Mouse (Mus musculus) ES-E14 (cell line): ENCODE data around the gene Ddx39.

Experiments
- CHD2 ChIP-seq: IDR thresholded peaks from 2 replicates; pipeline ENCODE4 v1.6.1; 2014; ENCODE audit warnings: mild to moderate bottlenecking, low read depth, low read length, inconsistent platforms
- MAFK ChIP-seq: IDR thresholded peaks from 2 replicates; pipeline ENCODE4 v1.6.1; 2014; ENCODE audit warnings: mild to moderate bottlenecking, low read depth, low read length, inconsistent platforms; ENCODE audit not compliant: insufficient read depth

DNA sequence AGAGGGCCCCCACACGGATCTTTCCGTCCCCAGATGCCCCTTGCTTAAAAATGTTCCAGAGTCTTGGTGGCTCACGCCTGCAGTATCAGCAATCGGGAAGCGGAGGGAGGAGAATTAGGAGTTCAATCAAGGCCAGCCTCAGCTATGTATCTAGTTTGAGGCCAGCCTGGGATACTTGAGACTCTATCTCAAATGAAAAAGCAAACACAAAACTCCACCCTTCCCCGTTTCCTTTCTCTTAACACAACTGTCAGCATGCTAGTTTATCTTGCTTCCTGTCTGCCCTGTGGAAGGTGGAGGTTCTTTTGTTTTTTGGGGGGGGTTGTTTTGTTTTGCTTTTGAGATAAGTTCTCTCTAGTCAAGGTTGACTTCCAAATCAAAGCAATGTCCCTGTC is 58.5 kb downstream of the Ddx39 start:
- TF ChIP-seq CHD2 (no peak), MAFK (no peak)
